Mouse (Mus musculus) liver, adult 2 months (tissue): ENCODE results near the gene Sox13.

Source experiments
- CTCF ChIP-seq: fragments of 200-500 bp; IDR thresholded peaks from 2 replicates; pipeline ENCODE4 v1.5.1; 2011; ENCODE audit warnings: low read depth, low read length, control low read depth
- POLR2A ChIP-seq: fragments of 200-500 bp; IDR thresholded peaks from 2 replicates; pipeline ENCODE4 v1.6.1; 2011; ENCODE audit warnings: low read length, control low read depth; ENCODE audit not compliant: insufficient read depth; ENCODE audit errors: extremely low read depth

GRCm38 (mm10) chr1:133364022-133364630 lies 60.1 kb downstream of the Sox13 start:
- no peak for TF ChIP-seq CTCF
- TF ChIP-seq POLR2A: no peak
